Mouse (Mus musculus) neutrophil, adult 5-6 weeks (primary cell): ENCODE data around the gene 2300003K06Rik. TPM values are rescaled to one million over a fixed set of nuclear protein-coding genes. Genes with fewer than 3 reads are reported as not detected.
"Not testable (repeated sequence)": the region's sequence is repeated elsewhere in the genome, so short reads cannot be mapped to it uniquely, and the experiment has no call there.

Experiments used
- ATAC-seq: fragments of 151-379, 151-347 bp; 2 replicates; pipeline ENCODE4 v1.8.0; 2017; ENCODE audit warnings: mild to moderate bottlenecking, moderate TSS enrichment; ENCODE audit not compliant: insufficient number of reproducible peaks, poor library complexity, low FRiP score, severe bottlenecking; ENCODE audit errors: extremely low read depth
- total RNA-seq: library from RNA; stranded (forward); fragments of 200-1000 nt; gene quantifications from 2 replicates; pipeline ENCODE4 v1.2.3, GENCODE M21; 2017

The 2300003K06Rik gene
- not detected in 2 replicates for total RNA-seq

- no peak for ATAC-seq
Measured at GRCm38 (mm10) chr11:99837966-99838365, at the start of gene 2300003K06Rik. Gene 2300003K06Rik, minus strand, starts transcription at chr11:99838066.

GRCm38 (mm10) chr11:99878887-99879286, 41.0 kb upstream of the 2300003K06Rik start, which contains the start of gene Gm11567:
Gene Gm11567, plus strand, starts transcription at chr11:99879187.
- ATAC-seq: not testable (repeated sequence)

GRCm38 (mm10) chr11:99873089-99873488, 35.2 kb upstream of the 2300003K06Rik start, which contains the start of gene Krtap9-1:
Gene Krtap9-1, plus strand, starts transcription at chr11:99873389.
- not testable (repeated sequence) for ATAC-seq

DNA sequence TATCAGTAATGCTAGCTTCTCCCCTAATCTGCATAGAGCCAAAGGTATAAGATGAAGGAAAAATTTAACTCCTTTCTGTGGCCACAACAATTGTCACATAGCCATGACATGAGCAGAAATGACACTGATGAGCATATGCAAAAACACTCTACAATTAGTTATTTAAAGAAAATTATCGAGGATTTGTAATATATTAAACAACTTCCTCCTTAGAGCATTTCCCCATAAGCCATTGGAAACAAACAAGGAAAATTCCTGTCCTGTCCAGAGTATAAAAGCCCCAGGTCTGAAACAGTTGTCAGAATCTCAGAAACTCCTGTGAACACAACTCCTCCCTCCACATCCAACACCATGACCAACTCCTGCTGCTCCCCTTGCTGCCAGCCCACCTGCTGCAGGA, 26.3 kb upstream of the 2300003K06Rik start, which contains the start of gene Gm11559:
TSS of gene Gm11559 (plus strand) at position 301 of the 400 bp plus-strand sequence.
- ATAC-seq: not testable (repeated sequence)

- ATAC-seq: no peak
Measured at GRCm38 (mm10) chr11:99858761-99859160, 20.9 kb upstream of the 2300003K06Rik start.

DNA sequence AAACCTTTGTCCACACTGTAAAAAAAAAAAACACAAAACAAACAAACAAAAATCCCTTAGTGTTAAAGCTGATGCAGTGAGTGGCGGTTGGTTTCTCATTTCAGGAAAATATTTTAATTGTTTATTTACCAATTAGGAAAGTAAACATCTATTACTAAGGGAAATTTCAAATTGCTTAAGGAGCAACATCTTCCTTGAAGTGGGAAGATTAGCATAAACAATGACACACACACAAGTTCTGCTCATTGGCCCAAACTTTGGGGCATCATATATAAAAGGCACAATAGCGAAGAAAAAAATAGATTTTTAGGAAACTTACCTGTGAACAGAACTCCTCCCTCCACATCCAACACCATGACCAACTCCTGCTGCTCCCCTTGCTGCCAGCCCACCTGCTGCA, 19.8 kb upstream of the 2300003K06Rik start, which contains the start of gene Gm11568:
TSS of gene Gm11568 (plus strand) at position 301 of the 400 bp plus-strand sequence.
- ATAC-seq: no peak

DNA sequence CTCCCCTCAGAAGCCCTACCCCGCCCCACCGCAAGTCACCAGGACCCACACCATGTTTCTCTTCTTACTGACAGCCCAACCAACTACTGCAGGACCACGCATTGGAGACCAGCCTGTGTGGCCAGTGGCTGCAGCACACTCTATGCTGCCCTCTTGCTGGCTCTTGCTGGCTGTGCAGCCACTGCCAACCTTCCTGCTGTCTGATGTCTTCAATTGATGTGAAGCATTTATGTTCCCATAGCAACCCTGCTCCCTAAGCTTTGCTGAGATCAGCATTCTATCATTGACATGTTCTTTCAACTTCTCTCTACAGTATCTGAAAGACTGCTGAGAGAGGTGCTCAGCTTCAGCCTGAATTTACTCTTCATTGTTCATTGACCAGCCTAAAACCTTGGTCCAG, 16.3 kb upstream of the 2300003K06Rik start:
- no peak for ATAC-seq

- ATAC-seq: no peak
Measured at GRCm38 (mm10) chr11:99851508-99851907, 13.6 kb upstream of the 2300003K06Rik start, which contains the start of gene Krtap4-16. Gene Krtap4-16, minus strand, starts transcription at chr11:99851608.

DNA sequence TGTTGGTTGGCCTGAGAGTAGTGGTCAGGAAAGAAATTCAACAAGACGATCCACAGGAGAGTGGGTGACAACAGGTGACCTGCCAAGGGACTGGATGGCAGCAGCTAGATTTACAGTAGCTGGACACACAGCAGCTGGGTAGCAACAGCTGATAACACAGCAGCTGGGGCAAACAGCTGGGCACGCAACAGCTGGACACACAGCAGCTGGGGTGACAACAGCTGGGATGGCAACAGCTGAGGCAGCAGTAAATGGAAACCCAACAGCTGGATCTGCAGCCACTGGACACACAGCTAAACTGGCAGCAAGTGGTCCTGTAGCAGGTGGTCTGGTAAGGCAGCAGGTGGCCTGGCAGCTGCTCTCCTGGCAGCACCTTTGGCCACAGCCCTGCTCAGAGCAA, 8.9 kb upstream of the 2300003K06Rik start:
- no peak for ATAC-seq

GRCm38 (mm10) chr11:99842185-99842584, 4.3 kb upstream of the 2300003K06Rik start:
- no peak for ATAC-seq

DNA sequence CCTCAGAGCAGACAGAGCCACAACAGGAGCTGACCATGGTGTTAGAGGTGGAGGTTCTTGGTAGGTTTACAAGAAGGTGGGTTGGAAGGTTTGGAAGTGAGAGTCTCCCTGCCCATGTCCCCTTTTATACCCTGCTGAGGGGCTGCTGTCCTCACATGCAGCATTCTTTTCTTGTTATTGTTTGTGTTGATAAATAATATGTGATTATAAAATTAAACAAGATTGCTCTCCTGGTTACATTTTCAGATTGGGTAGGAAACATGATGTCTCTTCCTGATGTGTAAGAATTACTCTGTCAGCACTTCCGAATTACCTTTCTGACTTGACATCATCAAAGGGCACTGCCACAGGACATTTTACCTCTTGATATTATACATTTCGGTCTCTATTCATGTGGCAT, 22.3 kb downstream of the 2300003K06Rik start, which contains the start of gene Gm11564:
TSS of gene Gm11564 (minus strand) at position 101 of the 400 bp plus-strand sequence.
- ATAC-seq: not testable (repeated sequence)

DNA sequence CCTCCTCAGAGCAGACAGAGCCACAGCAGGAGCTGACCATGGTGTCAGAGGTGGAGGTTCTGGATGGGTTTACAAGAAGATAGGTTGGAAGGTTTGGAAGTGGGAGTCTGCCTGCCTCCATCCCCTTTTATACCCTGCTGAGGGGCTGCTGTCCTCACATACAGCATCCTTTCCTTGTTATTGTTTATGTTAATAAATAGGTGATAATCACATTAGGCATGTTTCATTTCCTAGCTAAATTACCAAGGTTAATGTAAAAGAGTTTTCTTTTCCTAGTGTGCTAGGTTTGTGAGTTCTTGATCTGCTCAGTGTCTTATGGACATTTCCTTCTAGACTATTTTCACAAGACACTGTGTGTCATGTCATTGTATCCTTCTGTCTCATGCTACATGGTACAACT, 28.1 kb downstream of the 2300003K06Rik start, which contains the start of gene Krtap4-13:
TSS of gene Krtap4-13 (minus strand) at position 101 of the 400 bp plus-strand sequence.
- not testable (repeated sequence) for ATAC-seq

GRCm38 (mm10) chr11:99804346-99804745, 33.5 kb downstream of the 2300003K06Rik start, which contains the start of gene Gm11554:
Gene Gm11554, minus strand, starts transcription at chr11:99804446.
- not testable (repeated sequence) for ATAC-seq

- ATAC-seq: not testable (repeated sequence)
Measured at GRCm38 (mm10) chr11:99798832-99799231, 39.0 kb downstream of the 2300003K06Rik start, which contains the start of gene Gm11569. Gene Gm11569, minus strand, starts transcription at chr11:99798932.

GRCm38 (mm10) chr11:99793367-99793766, 44.5 kb downstream of the 2300003K06Rik start, which contains the start of gene Gm11596:
Gene Gm11596, minus strand, starts transcription at chr11:99793467.
- ATAC-seq: no peak

Other genes with a start within 250 kb of the 2300003K06Rik start
- not detected in 2 replicates for gene Krtap1-3, start 246.7 kb downstream of the 2300003K06Rik start, total RNA-seq
- not detected in 2 replicates for gene Krtap9-3, start 240.0 kb downstream of the 2300003K06Rik start, total RNA-seq
- gene Gm11938, start 234.8 kb downstream of the 2300003K06Rik start, total RNA-seq: not detected in 2 replicates
- not detected in 2 replicates for gene Gm11937, start 227.9 kb downstream of the 2300003K06Rik start, total RNA-seq
- gene Krtap2-4, start 223.2 kb downstream of the 2300003K06Rik start, total RNA-seq: not detected in 2 replicates
- gene Gm11562, start 217.6 kb downstream of the 2300003K06Rik start, total RNA-seq: not detected in 2 replicates
- gene Krtap4-1, start 209.8 kb downstream of the 2300003K06Rik start, total RNA-seq: not detected in 2 replicates
- not detected in 2 replicates for gene Krtap4-2, start 203.0 kb downstream of the 2300003K06Rik start, total RNA-seq
- gene Krtap4-7, start 194.0 kb downstream of the 2300003K06Rik start, total RNA-seq: not detected in 2 replicates
- not detected in 2 replicates for gene Gm11555, start 187.8 kb downstream of the 2300003K06Rik start, total RNA-seq
- not detected in 2 replicates for gene Gm11563, start 179.1 kb downstream of the 2300003K06Rik start, total RNA-seq
- gene Krtap4-6, start 172.1 kb downstream of the 2300003K06Rik start, total RNA-seq: not detected in 2 replicates
- gene Gm14190, start 147.3 kb downstream of the 2300003K06Rik start, total RNA-seq: not detected in 2 replicates
- not detected in 2 replicates for gene Gm14180, start 103.8 kb downstream of the 2300003K06Rik start, total RNA-seq
- gene Gm11595, start 65.2 kb downstream of the 2300003K06Rik start, total RNA-seq: not detected in 2 replicates
- gene Krtap4-8, start 57.4 kb downstream of the 2300003K06Rik start, total RNA-seq: not detected in 2 replicates
- gene Krtap4-9, start 52.9 kb downstream of the 2300003K06Rik start, total RNA-seq: not detected in 2 replicates
- gene Gm11596, start 44.6 kb downstream of the 2300003K06Rik start, total RNA-seq: not detected in 2 replicates
- gene Gm11569, start 39.1 kb downstream of the 2300003K06Rik start, total RNA-seq: not detected in 2 replicates
- not detected in 2 replicates for gene Gm11554, start 33.6 kb downstream of the 2300003K06Rik start, total RNA-seq
- gene Krtap4-13, start 28.2 kb downstream of the 2300003K06Rik start, total RNA-seq: not detected in 2 replicates
- gene Gm11564, start 22.4 kb downstream of the 2300003K06Rik start, total RNA-seq: not detected in 2 replicates
- gene Krtap4-16, start 13.5 kb upstream of the 2300003K06Rik start, total RNA-seq: not detected in 2 replicates
- gene Gm11568, start 19.9 kb upstream of the 2300003K06Rik start, total RNA-seq: not detected in 2 replicates
- gene Gm11559, start 26.4 kb upstream of the 2300003K06Rik start, total RNA-seq: not detected in 2 replicates
- gene Krtap9-1, start 35.3 kb upstream of the 2300003K06Rik start, total RNA-seq: not detected in 2 replicates
- not detected in 2 replicates for gene Gm11567, start 41.1 kb upstream of the 2300003K06Rik start, total RNA-seq
- not detected in 2 replicates for gene Krtap31-1, start 69.9 kb upstream of the 2300003K06Rik start, total RNA-seq
- gene Gm11565, start 76.7 kb upstream of the 2300003K06Rik start, total RNA-seq: not detected in 2 replicates
- not detected in 2 replicates for gene Krtap31-2, start 98.2 kb upstream of the 2300003K06Rik start, total RNA-seq
- not detected in 2 replicates for gene Krtap9-5, start 110.4 kb upstream of the 2300003K06Rik start, total RNA-seq
- gene Krtap29-1, start 141.0 kb upstream of the 2300003K06Rik start, total RNA-seq: not detected in 2 replicates
- gene Krtap16-1, start 148.5 kb upstream of the 2300003K06Rik start, total RNA-seq: not detected in 2 replicates
- gene Krtap17-1, start 155.9 kb upstream of the 2300003K06Rik start, total RNA-seq: not detected in 2 replicates
- not detected in 2 replicates for gene Krt33a, start 178.1 kb upstream of the 2300003K06Rik start, total RNA-seq
- not detected in 2 replicates for gene Krt33b, start 191.8 kb upstream of the 2300003K06Rik start, total RNA-seq
- gene Krt34, start 203.5 kb upstream of the 2300003K06Rik start, total RNA-seq: not detected in 2 replicates
- not detected in 2 replicates for gene Krt31, start 212.5 kb upstream of the 2300003K06Rik start, total RNA-seq